Mouse (Mus musculus): ENCODE measurements around the gene Ctla4. TPM values are rescaled to one million over a fixed set of nuclear protein-coding genes. Genes with fewer than 3 reads are reported as not detected.

Ctla4 gene
- total RNA-seq, 2 experiments from 2014 or later: 1.00 to 1.1 TPM

DNA sequence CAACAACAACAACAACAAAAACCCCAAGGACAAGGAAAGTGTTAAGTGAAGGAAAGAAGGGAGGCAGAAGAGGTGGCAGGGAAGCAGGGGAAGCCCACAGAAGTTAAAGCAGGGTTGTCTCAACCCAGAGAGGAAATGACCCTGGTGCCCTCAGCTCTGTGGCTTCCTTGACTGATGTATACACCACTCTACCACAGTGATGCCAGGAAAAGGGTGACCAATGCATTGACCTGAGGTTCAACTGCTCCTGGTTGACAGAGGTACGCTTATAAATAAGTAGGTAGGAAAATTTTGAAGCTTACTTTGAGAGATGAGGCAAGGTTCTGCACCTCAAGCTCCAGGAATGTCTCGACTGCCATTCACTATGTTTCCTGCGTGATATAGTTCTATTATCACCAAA lies 24.8 kb downstream of the Ctla4 start:
- DNase-seq: no peak
- intact Hi-C loops (cut with DNase I): no loop called here

DNA sequence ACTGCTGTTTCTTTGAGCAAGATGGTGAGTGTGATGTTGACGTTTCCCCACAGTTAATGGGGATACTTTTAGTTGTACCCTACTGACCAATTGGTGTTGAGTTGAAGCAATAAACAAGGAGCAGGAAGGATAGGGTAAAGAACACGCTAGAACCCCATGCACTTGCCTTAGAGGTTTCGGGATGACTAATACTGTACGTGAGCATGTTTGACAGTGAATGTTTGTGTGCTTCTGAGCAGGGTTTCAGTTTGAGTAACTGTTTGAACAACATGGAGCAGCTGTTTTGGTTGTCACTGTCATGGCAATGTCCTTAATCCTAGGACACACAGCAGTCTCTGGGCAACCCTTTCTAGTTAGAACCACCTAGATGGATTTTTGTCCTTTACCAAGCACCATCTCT lies 26.5 kb downstream of the Ctla4 start:
- no peak for DNase-seq
- intact Hi-C loops (cut with DNase I): no loop called here

DNA sequence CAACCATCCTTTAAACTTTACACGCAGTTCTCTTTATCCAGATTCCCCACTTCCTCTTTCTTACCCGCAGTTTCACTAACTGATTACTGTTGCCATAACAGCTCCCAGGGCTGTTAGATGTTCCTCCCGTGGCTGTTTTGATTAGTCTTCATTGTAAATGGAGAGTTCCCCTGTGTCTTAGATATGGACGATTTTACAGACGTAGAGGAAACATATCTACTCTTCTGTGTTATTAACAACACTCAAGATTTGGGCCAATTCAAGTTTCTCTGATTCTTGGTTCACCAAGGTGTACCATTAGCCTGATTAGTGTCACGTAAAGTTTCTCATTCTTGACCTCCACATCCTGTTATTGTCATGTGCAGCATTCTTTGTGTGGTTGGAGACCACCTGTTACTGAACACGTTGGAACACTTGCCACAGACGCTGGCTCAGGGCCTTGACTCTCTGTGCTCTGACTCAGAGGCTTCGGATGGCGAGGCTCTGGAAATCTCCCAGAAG lies 29.5 kb downstream of the Ctla4 start:
- DNase-seq: no peak
- intact Hi-C loops (cut with DNase I): no loop called here

GRCm38 (mm10) chr1:60920493-60921355 lies 33.9 kb downstream of the Ctla4 start:
- DNase-seq: no peak

DNA sequence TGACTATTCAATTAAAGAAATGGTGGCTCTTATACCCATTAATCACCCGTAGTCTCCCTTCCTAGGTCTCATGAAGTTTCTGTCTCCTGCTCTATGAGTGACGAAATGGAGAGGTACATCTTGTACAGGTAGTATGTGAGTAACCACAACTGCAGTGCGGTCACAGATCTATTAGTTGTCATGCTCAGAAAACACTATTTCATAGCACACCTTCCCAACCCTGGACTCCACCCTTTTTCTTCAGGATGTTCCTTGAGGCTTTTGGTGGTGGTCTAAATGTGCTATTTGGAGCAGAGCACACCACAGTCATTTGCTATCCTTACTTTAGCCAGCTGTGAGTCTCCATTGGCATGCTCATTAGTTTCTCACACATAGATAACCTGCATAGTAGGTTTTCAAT lies 42.2 kb downstream of the Ctla4 start:
- no peak for DNase-seq
- intact Hi-C loops (cut with DNase I): no loop called here

More at GRCm38 (mm10) chr1:60920493-60921355, 33.9 kb downstream of the Ctla4 start:
- intact Hi-C loops (cut with DNase I): no loop called here

DNA sequence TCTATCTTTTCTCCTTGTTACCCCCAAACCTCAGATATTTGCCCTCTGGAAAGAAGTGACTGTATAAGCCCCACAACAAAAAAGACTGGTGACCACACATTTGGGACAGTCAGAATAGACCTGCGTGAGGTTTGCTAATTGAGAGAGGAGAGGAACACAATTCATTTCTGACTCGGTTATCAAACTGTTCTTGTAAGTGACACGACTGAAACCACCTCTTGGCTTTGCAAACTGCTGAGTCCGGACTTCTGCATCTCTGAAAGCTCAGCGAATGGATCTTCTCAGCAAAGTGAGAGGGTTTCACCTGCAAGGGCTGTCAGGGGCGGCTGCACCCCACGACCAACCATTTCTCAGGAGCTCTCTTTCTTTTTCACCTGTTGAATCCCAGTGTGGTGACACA lies 43.6 kb downstream of the Ctla4 start:
- intact Hi-C loops (cut with DNase I): no loop called here

DNA sequence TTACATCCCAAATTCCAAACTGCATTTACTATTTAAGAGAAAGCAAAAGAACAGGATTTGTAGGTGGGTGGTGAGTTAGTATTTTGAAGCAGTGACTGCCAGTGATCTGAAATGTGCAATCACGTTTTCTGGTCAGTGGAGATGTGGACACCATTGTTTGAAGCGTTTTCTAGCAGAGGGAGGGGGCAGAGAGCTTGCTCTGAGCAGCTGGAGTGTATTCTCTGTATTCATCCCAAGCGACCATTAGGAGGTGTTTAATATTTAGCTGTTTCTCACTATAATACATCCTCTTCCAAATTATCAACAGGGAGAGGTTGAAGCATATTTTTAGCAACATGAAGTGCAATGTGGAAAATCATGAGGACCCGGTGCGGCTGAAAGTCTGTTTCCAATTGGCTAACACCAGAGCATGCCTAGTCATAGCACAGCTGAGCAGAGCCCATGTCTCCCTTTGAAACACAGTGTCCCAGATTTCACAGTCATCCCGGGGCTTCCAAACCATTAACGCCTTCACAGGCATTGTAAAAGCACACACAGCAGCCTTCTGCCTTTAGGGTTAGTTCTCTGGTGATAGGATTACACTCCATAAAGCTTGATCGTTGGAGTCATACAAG lies 49.3 kb downstream of the Ctla4 start:
- intact Hi-C loops (cut with DNase I): no loop called here

More for the DNA sequence above, 43.6 kb downstream of the Ctla4 start:
- DNase-seq: no peak

GRCm38 (mm10) chr1:60936963-60937711 lies 50.3 kb downstream of the Ctla4 start:
- intact Hi-C loops (cut with DNase I): no loop called here

More for the DNA sequence above, 49.3 kb downstream of the Ctla4 start:
- peak in 1 of 2 experiments; percentile 23 for DNase-seq

DNA sequence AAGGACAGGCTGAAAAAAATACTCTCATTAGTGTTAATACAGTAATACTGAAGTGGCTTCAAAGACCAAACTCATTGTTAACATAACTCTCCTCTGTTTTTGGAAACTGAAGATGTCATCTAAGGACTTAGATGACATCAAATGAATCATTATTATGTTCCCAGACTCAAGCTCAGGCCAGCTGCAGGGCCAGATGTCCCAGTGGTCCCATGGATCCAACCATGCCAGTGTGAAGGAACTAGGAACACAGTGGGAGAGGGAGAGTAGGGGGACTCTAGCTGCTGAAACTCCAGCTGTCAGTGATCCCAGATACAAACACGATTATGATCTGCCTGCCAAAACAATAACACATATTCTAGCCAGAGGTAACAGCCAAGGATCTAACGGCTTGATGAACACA lies 51.5 kb downstream of the Ctla4 start:
- intact Hi-C loops (cut with DNase I): no loop called here
- DNase-seq: no peak

More at GRCm38 (mm10) chr1:60936963-60937711, 50.3 kb downstream of the Ctla4 start:
- no peak for DNase-seq

DNA sequence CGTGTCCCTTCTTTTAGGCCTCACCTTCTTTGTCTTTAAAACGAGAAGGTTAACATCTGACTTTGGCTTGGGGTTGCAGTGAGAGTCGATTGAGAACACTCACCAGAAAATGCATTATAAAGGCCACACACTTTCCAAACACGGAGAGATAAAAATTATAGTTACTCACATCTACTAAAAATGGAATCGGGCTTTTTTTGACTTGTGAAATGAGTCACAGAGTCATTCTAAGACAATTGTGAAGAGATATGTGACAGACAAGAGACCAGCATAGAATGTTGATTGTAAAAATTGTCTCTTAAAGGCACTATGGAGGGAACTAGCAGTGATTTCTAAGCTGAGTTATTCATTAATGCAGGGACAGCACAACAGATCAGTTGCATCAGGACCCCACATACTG lies 52.2 kb downstream of the Ctla4 start:
- intact Hi-C loops (cut with DNase I): no loop called here

DNA sequence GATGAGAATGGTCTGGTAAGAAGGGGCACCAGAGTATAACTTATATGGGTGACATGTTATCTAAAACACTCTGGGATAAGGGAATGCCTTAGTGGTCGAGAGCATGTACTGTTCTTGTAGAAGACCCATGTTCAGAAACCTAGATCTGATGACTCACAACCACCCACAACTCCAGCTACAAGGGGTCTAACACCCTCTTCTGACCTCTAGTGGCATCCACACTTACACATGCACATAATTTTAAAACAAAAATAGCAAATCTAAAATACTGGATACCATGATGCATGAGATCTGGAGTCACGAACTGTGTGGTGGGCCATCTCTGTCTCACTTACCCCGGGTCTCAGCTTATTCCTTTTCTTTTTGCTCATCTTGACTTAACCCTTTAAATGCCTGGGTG lies 53.2 kb downstream of the Ctla4 start:
- intact Hi-C loops (cut with DNase I): no loop called here
- DNase-seq: no peak

More for the DNA sequence above, 52.2 kb downstream of the Ctla4 start:
- DNase-seq: no peak

DNA sequence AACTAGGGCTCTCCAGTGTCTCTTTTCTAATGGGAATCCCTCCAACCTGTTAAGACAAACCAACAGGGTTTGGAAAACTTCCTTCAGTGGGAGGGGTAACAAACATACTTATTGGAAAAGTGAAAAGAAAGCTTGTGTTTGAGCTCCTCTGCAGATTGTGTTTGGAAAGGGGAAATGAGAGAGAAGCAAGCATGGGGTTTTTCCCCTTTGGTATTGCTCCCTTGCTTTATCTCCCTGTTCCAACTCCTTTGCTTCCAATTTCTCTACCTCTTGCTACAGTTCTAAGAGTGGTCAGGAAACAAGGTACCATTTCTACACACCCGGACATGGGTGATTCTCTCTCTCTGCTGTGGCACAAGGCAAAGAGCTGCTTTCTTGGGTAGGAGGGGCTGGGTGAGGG lies 53.8 kb downstream of the Ctla4 start:
- intact Hi-C loops (cut with DNase I): no loop called here
- no peak for DNase-seq

- no peak for DNase-seq
- intact Hi-C loops (cut with DNase I): no loop called here
Measured at GRCm38 (mm10) chr1:60941056-60942048, 54.6 kb downstream of the Ctla4 start.

- no peak for DNase-seq
- intact Hi-C loops (cut with DNase I): no loop called here
Measured at GRCm38 (mm10) chr1:60942921-60943320, 56.1 kb downstream of the Ctla4 start.

GRCm38 (mm10) chr1:60945633-60946401 lies 59.0 kb downstream of the Ctla4 start:
- intact Hi-C loops (cut with DNase I): no loop called here
- no peak for DNase-seq

DNA sequence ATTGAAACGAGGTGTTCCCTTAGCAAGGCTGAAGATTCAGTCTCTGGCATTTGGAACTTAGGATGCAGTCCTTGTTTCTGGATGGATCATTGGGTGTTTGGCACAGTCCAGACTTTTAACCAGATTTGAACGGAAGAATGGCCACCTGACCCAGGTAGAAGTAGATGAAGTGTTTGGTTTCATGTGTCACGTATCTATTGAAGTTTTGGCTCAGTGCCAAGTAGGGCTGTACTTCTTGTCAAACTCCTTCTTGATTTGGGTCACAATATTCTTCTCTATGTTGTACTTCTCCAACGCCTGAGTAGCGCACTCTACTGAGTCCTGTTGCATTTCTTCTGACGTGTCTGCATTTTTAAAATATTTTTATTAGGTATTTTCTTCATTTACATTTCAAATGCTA lies 61.3 kb downstream of the Ctla4 start:
- intact Hi-C loops (cut with DNase I): no loop called here
- no peak for DNase-seq

GRCm38 (mm10) chr1:60952958-60953357 lies 66.2 kb downstream of the Ctla4 start:
- intact Hi-C loops (cut with DNase I): loop anchor here (5.0 to 10.0 kb wide), 2 partner anchors 288 to 331 kb away; no protein-coding TSS in a partner anchor

DNA sequence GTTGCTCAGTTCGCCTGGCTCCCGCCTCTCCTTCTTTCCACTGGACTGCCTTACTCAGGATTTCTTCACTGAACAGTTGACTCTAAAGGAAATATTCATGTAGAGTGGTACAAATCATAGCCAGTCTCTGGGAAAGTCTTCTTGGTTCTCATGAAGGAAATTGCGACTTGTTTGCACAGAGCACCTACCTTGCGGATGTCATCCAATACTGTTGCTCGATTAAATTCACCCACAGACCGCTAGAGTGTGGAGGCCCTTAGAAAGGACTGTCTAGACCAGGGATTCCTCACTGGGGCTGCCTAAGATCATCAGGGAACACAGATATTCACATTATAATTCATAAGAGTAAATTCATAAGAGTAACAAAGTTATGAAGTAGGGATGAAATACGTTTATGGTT lies 66.9 kb downstream of the Ctla4 start:
- intact Hi-C loops (cut with DNase I): loop anchor here (2.0 to 10.0 kb wide), 3 partner anchors 85 to 331 kb away; no protein-coding TSS in a partner anchor

More at GRCm38 (mm10) chr1:60952958-60953357, 66.2 kb downstream of the Ctla4 start:
- DNase-seq: peak; percentile 24 to 53

GRCm38 (mm10) chr1:60954759-60955158 lies 68.0 kb downstream of the Ctla4 start:
- DNase-seq: peak; percentile 38 to 40
- intact Hi-C loops (cut with DNase I): loop anchor here (2.0 to 10.0 kb wide), 4 partner anchors 86 to 332 kb away; no protein-coding TSS in a partner anchor

More for the DNA sequence above, 66.9 kb downstream of the Ctla4 start:
- DNase-seq: no peak

All from heart, postnatal 36 days (tissue).